Mouse (Mus musculus) limb, embryonic 15.5 days (tissue): ENCODE measurements around the gene Krtap1-4. TPM values are rescaled to one million over a fixed set of nuclear protein-coding genes. Genes with fewer than 3 reads are reported as not detected.

Experiments used
- ATAC-seq: fragments of 200-750 bp; cut with Nextera tagmentation; 2 replicates; pipeline ENCODE4 v1.8.0; 2017; ENCODE audit warnings: low read depth, moderate TSS enrichment; ENCODE audit not compliant: insufficient number of reproducible peaks, low FRiP score, low TSS enrichment
- H3K27ac ChIP-seq: fragments of 300-500 bp; sonication (generic); 2 replicates; pipeline ENCODE4 v1.5.1; 2015; ENCODE audit warnings: moderate library complexity, mild to moderate bottlenecking, inconsistent platforms
- H3K27me3 ChIP-seq: fragments of 300-500 bp; sonication (generic); 2 replicates; pipeline ENCODE4 v1.6.1; 2015; ENCODE audit warnings: inconsistent platforms
- H3K36me3 ChIP-seq: fragments of 300-500 bp; sonication (generic); 2 replicates; pipeline ENCODE4 v1.6.1; 2015; ENCODE audit warnings: inconsistent platforms
- H3K4me1 ChIP-seq: fragments of 300-500 bp; sonication (generic); 2 replicates; pipeline ENCODE4 v1.6.1; 2015; ENCODE audit warnings: inconsistent platforms
- H3K4me2 ChIP-seq: fragments of 300-500 bp; sonication (generic); 2 replicates; pipeline ENCODE4 v1.6.1; 2015; ENCODE audit warnings: mild to moderate bottlenecking, inconsistent platforms
- H3K4me3 ChIP-seq: fragments of 300-500 bp; sonication (generic); 2 replicates; pipeline ENCODE4 v1.5.1; 2015; ENCODE audit warnings: mild to moderate bottlenecking, inconsistent platforms
- H3K9ac ChIP-seq: fragments of 300-500 bp; sonication (generic); 2 replicates; pipeline ENCODE4 v1.6.1; 2015; ENCODE audit warnings: inconsistent platforms
- H3K9me3 ChIP-seq: fragments of 300-500 bp; sonication (generic); 2 replicates; pipeline ENCODE4 v1.6.1; 2016; ENCODE audit warnings: inconsistent platforms
- WGBS: fragments of 180-500 bp; shearing (Covaris S2); methylation state at CpG from one replicate; pipeline ENCODE4 v1.1.7; 2015; 5-methylcytosine and 5-hydroxymethylcytosine counted together
- polyA plus RNA-seq: library from polyadenylated mRNA; unstranded; fragments of >200 nt; fragmentation: Nextera tagmentation; extraction: Ambion mirVana; gene quantifications from 2 replicates; pipeline ENCODE4 v1.2.1, GENCODE M21; 2015

The Krtap1-4 gene
- polyA plus RNA-seq, 1 experiment from 2014 or later: not detected

- H3K4me3 ChIP-seq: no peak overlapping the region
- H3K9me3 ChIP-seq: no peaks in the 10 kb centered on the region
- H3K27me3 ChIP-seq: no peaks in the 10 kb centered on the region
- H3K4me2 ChIP-seq: no peak overlapping the region
- no peak overlapping the region for H3K9ac ChIP-seq
- 59% methylated on average over 9 of the region's 9 CpGs for WGBS
- 0 out of 2 replicates have a peak, but pooled peaks cover 3% of the 10 kb centered on the region for H3K4me1 ChIP-seq
- no peak overlapping the region for H3K27ac ChIP-seq
- ATAC-seq: no peak
- H3K36me3 ChIP-seq: no peaks in the 10 kb centered on the region
Measured at GRCm38 (mm10) chr11:99539721-99540120, 43.7 kb downstream of the Krtap1-4 start.

Other genes starting within 250 kb of the Krtap1-4 start
- gene Krt26, start 245.7 kb downstream of the Krtap1-4 start, polyA plus RNA-seq: not detected in 2 replicates
- not detected in 2 replicates for gene Krt27, start 232.6 kb downstream of the Krtap1-4 start, polyA plus RNA-seq
- 0.14 and 0.17 TPM in 2 replicates for gene Krt28, start 208.8 kb downstream of the Krtap1-4 start, polyA plus RNA-seq
- 625 and 642 TPM in 2 replicates for gene Krt10, start 194.3 kb downstream of the Krtap1-4 start, polyA plus RNA-seq
- gene Krt12, start 161.4 kb downstream of the Krtap1-4 start, polyA plus RNA-seq: 0.15 and 0.61 TPM in 2 replicates
- 0.20 and 0.32 TPM in 2 replicates for gene Krt20, start 145.5 kb downstream of the Krtap1-4 start, polyA plus RNA-seq
- gene Krt23, start 90.5 kb downstream of the Krtap1-4 start, polyA plus RNA-seq: 23.0 and 24.2 TPM in 2 replicates
- gene Krt39, start 62.3 kb downstream of the Krtap1-4 start, polyA plus RNA-seq: 0.15 TPM in 1 of 2 replicates, not detected in the other
- gene Krt40, start 40.5 kb downstream of the Krtap1-4 start, polyA plus RNA-seq: not detected in 2 replicates
- 4.0 and 5.6 TPM in 2 replicates for gene Krtap3-3, start 32.8 kb downstream of the Krtap1-4 start, polyA plus RNA-seq
- gene Krtap3-2, start 26.8 kb downstream of the Krtap1-4 start, polyA plus RNA-seq: 0.24 TPM in 1 of 2 replicates, not detected in the other
- not detected in 2 replicates for gene Gm11939, start 24.2 kb downstream of the Krtap1-4 start, polyA plus RNA-seq
- 6.4 and 15.3 TPM in 2 replicates for gene Krtap3-1, start 17.0 kb downstream of the Krtap1-4 start, polyA plus RNA-seq
- gene Krtap1-5, start 2.6 kb downstream of the Krtap1-4 start, polyA plus RNA-seq: 0.22 TPM in 1 of 2 replicates, not detected in the other
- gene Krtap1-3, start 7.7 kb upstream of the Krtap1-4 start, polyA plus RNA-seq: not detected in 2 replicates
- not detected in 2 replicates for gene Krtap9-3, start 14.5 kb upstream of the Krtap1-4 start, polyA plus RNA-seq
- not detected in 2 replicates for gene Gm11938, start 19.7 kb upstream of the Krtap1-4 start, polyA plus RNA-seq
- not detected in 2 replicates for gene Gm11937, start 26.5 kb upstream of the Krtap1-4 start, polyA plus RNA-seq
- gene Krtap2-4, start 31.2 kb upstream of the Krtap1-4 start, polyA plus RNA-seq: not detected in 2 replicates
- not detected in 2 replicates for gene Gm11562, start 36.8 kb upstream of the Krtap1-4 start, polyA plus RNA-seq
- gene Krtap4-1, start 44.6 kb upstream of the Krtap1-4 start, polyA plus RNA-seq: not detected in 2 replicates
- gene Krtap4-2, start 51.4 kb upstream of the Krtap1-4 start, polyA plus RNA-seq: not detected in 2 replicates
- gene Krtap4-7, start 60.4 kb upstream of the Krtap1-4 start, polyA plus RNA-seq: not detected in 2 replicates
- gene Gm11555, start 66.6 kb upstream of the Krtap1-4 start, polyA plus RNA-seq: not detected in 2 replicates
- gene Gm11563, start 75.3 kb upstream of the Krtap1-4 start, polyA plus RNA-seq: not detected in 2 replicates
- gene Krtap4-6, start 82.3 kb upstream of the Krtap1-4 start, polyA plus RNA-seq: not detected in 2 replicates
- gene Gm14190, start 107.1 kb upstream of the Krtap1-4 start, polyA plus RNA-seq: not detected in 2 replicates
- not detected in 2 replicates for gene Gm14180, start 150.6 kb upstream of the Krtap1-4 start, polyA plus RNA-seq
- not detected in 2 replicates for gene Gm11595, start 189.3 kb upstream of the Krtap1-4 start, polyA plus RNA-seq
- not detected in 2 replicates for gene Krtap4-8, start 197.1 kb upstream of the Krtap1-4 start, polyA plus RNA-seq
- gene Krtap4-9, start 201.5 kb upstream of the Krtap1-4 start, polyA plus RNA-seq: not detected in 2 replicates
- not detected in 2 replicates for gene Gm11596, start 209.8 kb upstream of the Krtap1-4 start, polyA plus RNA-seq
- gene Gm11569, start 215.3 kb upstream of the Krtap1-4 start, polyA plus RNA-seq: not detected in 2 replicates
- not detected in 2 replicates for gene Gm11554, start 220.8 kb upstream of the Krtap1-4 start, polyA plus RNA-seq
- gene Krtap4-13, start 226.2 kb upstream of the Krtap1-4 start, polyA plus RNA-seq: not detected in 2 replicates
- not detected in 2 replicates for gene Gm11564, start 232.0 kb upstream of the Krtap1-4 start, polyA plus RNA-seq